Mouse (Mus musculus): ENCODE measurements around the gene Vps72.

DNA sequence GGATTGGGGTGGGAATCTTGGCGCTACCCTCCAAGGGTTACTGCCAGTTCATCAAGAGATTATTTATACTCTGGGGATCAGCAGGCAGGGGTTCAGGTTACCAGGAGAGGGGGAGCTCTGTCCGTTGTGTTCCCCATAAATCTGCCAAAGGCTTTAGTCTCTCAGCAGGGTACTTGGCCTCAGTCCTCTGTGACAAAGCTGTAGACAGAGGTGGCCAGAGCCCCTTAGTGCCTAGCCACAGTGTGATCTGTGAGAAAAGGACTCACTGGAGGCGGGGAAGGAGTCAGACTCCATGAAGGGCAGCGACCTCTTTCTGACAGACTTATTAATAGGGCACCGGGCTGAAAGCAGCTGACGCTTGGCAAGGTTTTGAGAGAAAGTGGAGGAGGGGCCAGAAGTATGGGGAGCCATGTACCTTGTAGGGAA is 18.4 kb downstream of the Vps72 start:
- TF ChIP-seq CTCF (conservative IDR thresholded peaks at IDR 0.05; ENCODE audit: low read length) (no peak), POU5F1 (IDR thresholded peaks at IDR 0.05; ENCODE audit: borderline replicate concordance, low read length) (no peak)

Data from E14TG2a.4 (cell line).